Mouse (Mus musculus) testis, postnatal 14 days (tissue): ENCODE measurements around the gene Arhgap40.

Experiments
- DNase-seq: peaks from one replicate; pipeline ENCODE4 v3.0.0; 2021; ENCODE audit warnings: low spot score

The Arhgap40 gene

GRCm38 (mm10) chr2:158550067-158550466 is 37.5 kb downstream of the Arhgap40 start:
- DNase-seq, result peak; percentile 62

- DNase-seq, result no peak
Observed at GRCm38 (mm10) chr2:158554366-158554765, 41.8 kb downstream of the Arhgap40 start.

- no peak for DNase-seq
Observed at GRCm38 (mm10) chr2:158555252-158555651, 42.7 kb downstream of the Arhgap40 start.

DNA sequence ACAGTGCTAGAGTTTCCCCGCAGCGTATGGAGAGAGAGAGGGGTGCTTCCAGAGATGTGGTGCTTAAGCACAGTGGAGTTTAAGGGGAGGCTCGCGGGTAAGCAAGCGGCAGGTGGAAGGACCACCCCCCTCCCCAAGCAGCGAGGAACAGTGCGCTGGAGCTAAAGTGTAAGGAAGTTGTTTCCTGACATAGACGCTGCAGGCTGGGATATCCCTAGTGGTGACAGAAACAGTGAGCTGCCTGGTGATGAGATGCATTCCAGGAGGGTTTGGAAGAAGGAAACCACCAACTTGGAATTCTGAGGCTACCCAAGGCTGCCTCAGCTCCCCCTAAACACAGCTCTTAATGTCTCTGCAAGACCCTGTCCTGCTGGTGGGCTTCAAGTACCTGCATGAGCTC is 43.2 kb downstream of the Arhgap40 start:
- DNase-seq, result no peak

GRCm38 (mm10) chr2:158556225-158556624 is 43.6 kb downstream of the Arhgap40 start:
- DNase-seq, result peak; percentile 64

GRCm38 (mm10) chr2:158556750-158557149 is 44.2 kb downstream of the Arhgap40 start:
- no peak for DNase-seq

- no peak for DNase-seq
Observed at GRCm38 (mm10) chr2:158559945-158560344, 47.3 kb downstream of the Arhgap40 start.

- DNase-seq, result no peak
Observed at GRCm38 (mm10) chr2:158560801-158561200, 48.2 kb downstream of the Arhgap40 start.

DNA sequence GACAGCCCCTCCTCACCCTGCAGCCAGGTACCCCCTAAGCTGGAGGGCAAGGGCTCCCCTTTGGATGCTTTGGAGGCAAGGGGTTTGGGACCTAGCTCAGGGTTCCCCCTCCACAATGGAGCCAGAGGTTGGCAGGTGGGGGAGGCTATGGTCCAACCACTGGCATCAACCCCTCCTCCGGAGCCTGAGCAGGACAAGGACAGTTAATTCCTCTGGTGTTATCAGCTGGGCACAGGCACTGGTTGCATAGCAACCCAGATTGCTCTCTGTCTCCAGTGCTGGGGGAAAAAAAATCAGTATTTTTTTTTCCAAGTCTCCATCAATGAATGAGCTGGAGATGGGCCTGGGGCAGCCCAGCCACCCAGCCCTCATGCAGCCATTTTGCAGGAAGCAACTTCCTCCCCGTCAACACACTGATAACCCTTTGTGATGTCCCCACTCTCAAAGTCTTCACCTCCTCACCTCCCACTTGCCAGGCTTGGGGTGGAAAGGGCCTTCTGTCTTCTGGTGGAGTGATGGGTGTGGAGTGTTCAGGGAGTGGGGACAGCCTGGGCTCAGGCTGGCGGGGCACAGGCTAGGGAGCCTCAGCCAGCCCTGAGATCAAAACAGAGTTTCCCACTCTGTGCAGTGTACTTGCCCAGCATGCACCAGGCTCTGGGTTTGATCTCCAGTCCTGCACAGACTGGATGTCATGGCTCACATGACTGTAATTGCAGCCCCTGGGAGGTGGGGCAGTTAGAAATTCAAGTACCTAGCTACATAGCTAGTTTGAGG is 49.0 kb downstream of the Arhgap40 start:
- DNase-seq, result no peak

- peak; percentile 51 for DNase-seq
Observed at GRCm38 (mm10) chr2:158570421-158571081, 58.0 kb downstream of the Arhgap40 start.

DNA sequence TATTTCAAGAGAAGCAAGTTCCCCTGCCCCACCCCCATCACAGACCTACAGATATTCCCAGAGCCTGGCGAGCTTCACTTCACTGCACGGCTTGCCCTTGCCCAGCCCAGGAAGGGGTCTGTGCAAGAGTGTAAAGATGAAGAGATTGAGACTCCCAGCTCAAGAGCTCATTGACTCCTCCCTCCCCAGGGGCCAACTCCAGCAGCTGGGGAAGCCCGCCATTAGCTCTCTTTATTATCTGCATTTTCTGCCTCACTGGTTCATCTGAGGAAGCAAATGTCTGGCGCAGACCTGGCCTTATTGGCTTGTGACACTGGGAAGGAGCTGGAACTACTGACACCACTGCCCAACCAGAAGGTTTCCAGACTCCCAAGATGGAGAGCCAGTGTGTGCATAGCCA is 67.4 kb downstream of the Arhgap40 start:
- no peak for DNase-seq

GRCm38 (mm10) chr2:158584621-158585358 is 72.2 kb downstream of the Arhgap40 start:
- DNase-seq, result peak; percentile 21

GRCm38 (mm10) chr2:158588524-158589271 is 76.1 kb downstream of the Arhgap40 start:
- DNase-seq, result no peak

GRCm38 (mm10) chr2:158590495-158590894 is 77.9 kb downstream of the Arhgap40 start:
- no peak for DNase-seq

GRCm38 (mm10) chr2:158591286-158591685 is 78.7 kb downstream of the Arhgap40 start:
- no peak for DNase-seq

GRCm38 (mm10) chr2:158593371-158593770 is 80.8 kb downstream of the Arhgap40 start:
- DNase-seq, result no peak

DNA sequence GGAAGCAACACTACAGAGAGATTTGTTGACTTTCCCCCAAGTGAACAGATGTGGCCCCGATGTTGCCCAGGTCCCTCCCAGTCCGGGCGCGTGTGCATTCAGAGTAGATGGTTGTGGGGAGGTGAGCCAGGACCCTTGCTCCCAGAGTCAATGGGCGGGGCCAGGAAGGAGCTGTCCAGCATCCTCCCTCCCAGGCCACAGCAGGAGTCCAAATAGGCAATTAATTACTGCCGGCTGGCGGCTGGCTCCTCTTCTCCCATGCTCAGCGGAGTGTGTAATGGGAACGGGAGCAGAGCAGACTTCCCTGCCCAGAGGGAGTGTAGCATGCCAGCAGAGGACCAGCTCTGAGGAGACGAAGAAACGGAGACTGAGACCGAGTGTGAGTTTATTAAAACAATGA is 82.5 kb downstream of the Arhgap40 start:
- DNase-seq, result peak; percentile 37

GRCm38 (mm10) chr2:158595577-158595976 is 83.0 kb downstream of the Arhgap40 start:
- DNase-seq, result no peak

- DNase-seq, result no peak
Observed at GRCm38 (mm10) chr2:158596803-158597202, 84.2 kb downstream of the Arhgap40 start.
